Mouse (Mus musculus): ENCODE data around the gene Tbc1d30.
A peak's percentile ranks its signal among the peaks of the same experiment; 100 is the strongest.

The Tbc1d30 gene

GRCm38 (mm10) chr10:121351066-121351581, at the start of gene Tbc1d30:
Gene Tbc1d30, minus strand, starts transcription at chr10:121351278.
- peak; percentile 77 for DNase-seq

- no peak for DNase-seq
These were observed 47.5 kb upstream of the Tbc1d30 start for GRCm38 (mm10) chr10:121398599-121398998.

- peak; percentile 31 for DNase-seq
These were observed 44.6 kb upstream of the Tbc1d30 start for GRCm38 (mm10) chr10:121395542-121396176.

GRCm38 (mm10) chr10:121394789-121395325, 43.8 kb upstream of the Tbc1d30 start:
- peak; percentile 20 for DNase-seq

GRCm38 (mm10) chr10:121394270-121394669, 43.2 kb upstream of the Tbc1d30 start:
- DNase-seq, result no peak

GRCm38 (mm10) chr10:121391901-121392300, 40.8 kb upstream of the Tbc1d30 start:
- DNase-seq, result no peak

GRCm38 (mm10) chr10:121390602-121391001, 39.5 kb upstream of the Tbc1d30 start:
- no peak for DNase-seq

- no peak for DNase-seq
These were observed 35.3 kb upstream of the Tbc1d30 start for GRCm38 (mm10) chr10:121386347-121386746.

- DNase-seq, result no peak
These were observed 34.6 kb upstream of the Tbc1d30 start for GRCm38 (mm10) chr10:121385695-121386094.

GRCm38 (mm10) chr10:121384710-121385109, 33.6 kb upstream of the Tbc1d30 start:
- peak; percentile 51 for DNase-seq

GRCm38 (mm10) chr10:121381280-121381679, 30.2 kb upstream of the Tbc1d30 start:
- DNase-seq, result no peak

GRCm38 (mm10) chr10:121379387-121379786, 28.3 kb upstream of the Tbc1d30 start:
- no peak for DNase-seq

- DNase-seq, result peak; percentile 19
These were observed 25.6 kb upstream of the Tbc1d30 start for GRCm38 (mm10) chr10:121376530-121377271.

GRCm38 (mm10) chr10:121375649-121376493, 24.8 kb upstream of the Tbc1d30 start:
- no peak for DNase-seq

GRCm38 (mm10) chr10:121374693-121375620, 23.9 kb upstream of the Tbc1d30 start:
- no peak for DNase-seq

GRCm38 (mm10) chr10:121374013-121374412, 22.9 kb upstream of the Tbc1d30 start:
- DNase-seq, result no peak

GRCm38 (mm10) chr10:121370777-121371176, 19.7 kb upstream of the Tbc1d30 start:
- DNase-seq, result no peak

- DNase-seq, result peak; percentile 38
These were observed 17.8 kb upstream of the Tbc1d30 start for GRCm38 (mm10) chr10:121368783-121369465.

- DNase-seq, result peak; percentile 25
These were observed 16.7 kb upstream of the Tbc1d30 start for GRCm38 (mm10) chr10:121367780-121368179.

GRCm38 (mm10) chr10:121367271-121367670, 16.2 kb upstream of the Tbc1d30 start:
- no peak for DNase-seq

GRCm38 (mm10) chr10:121365781-121366272, 14.7 kb upstream of the Tbc1d30 start:
- peak; percentile 71 for DNase-seq

All from kidney, adult 11 months (tissue).